Comparison of ENCODE assay signal across 8 mouse cellular contexts in genomic region chr13:59011530-59011903, GRCm38 (mm10).
DNase-seq lines count a peak whose midpoint lies in the region; ATAC-seq and TF ChIP-seq lines count a peak whose summit lies in the region.

No protein-coding gene starts in this region.

- H3K36me3 ChIP-seq in hindbrain, postnatal 0 days (ENCODE audit: insufficient read depth, low read length), result no peaks in the 10 kb centered on the region

- H3K4me2 ChIP-seq in hindbrain, postnatal 0 days (ENCODE audit: low read depth, low read length), result peak overlapping the region; percentile 57

- peak overlapping the region; percentile 39 for H3K9ac ChIP-seq in hindbrain, postnatal 0 days (replicated peaks; ENCODE audit: low read length)

- peak overlapping the region; percentile 74 for H3K27ac ChIP-seq in hindbrain, postnatal 0 days

- WGBS in hindbrain, postnatal 0 days, result 3% methylated on average over 15 of the region's 15 CpGs

- H3K27me3 ChIP-seq in hindbrain, postnatal 0 days (ENCODE audit: insufficient read depth, low read length), result no peaks in the 10 kb centered on the region

- H3K4me3 ChIP-seq in hindbrain, postnatal 0 days (ENCODE audit: low read length), result peak overlapping the region; percentile 21

- peak; percentile 17 to 24 for DNase-seq in adrenal gland, adult 18-20 months (ENCODE audit: low spot score in 2 of 2)
- peak; percentile 87 for DNase-seq in embryo, embryonic 10 days (ENCODE audit: low spot score)
- DNase-seq in gastrocnemius, postnatal 14 days, result peak; percentile 82
- DNase-seq in hindbrain, postnatal 0 days (ENCODE audit: low spot score), result peak; percentile 91
- DNase-seq in left cerebral cortex, adult 18-20 months (ENCODE audit: low spot score in 2 of 2), result peak; percentile 71 to 77
- DNase-seq in lung, postnatal 14 days, result peak; percentile 65
- DNase-seq in retina, postnatal 7 days (ENCODE audit: low read depth, low spot score), result peak; percentile 35
- no peak for DNase-seq in adipocyte (ENCODE audit: low spot score)

- ATAC-seq in hindbrain, postnatal 0 days, result peak; percentile 98

- intact Hi-C loops in gastrocnemius, postnatal 14 days (cut with DNase I; ENCODE audit: low total_unique reads), result no loop called here

- no peak for TF ChIP-seq CTCF in hindbrain, postnatal 0 days (IDR thresholded peaks at IDR 0.05; ENCODE audit: low read depth)

- no peaks in the 10 kb centered on the region; the same call in none of the 2 replicates for H3K4me1 ChIP-seq in hindbrain, postnatal 0 days (ENCODE audit: insufficient read depth, low read length)

- H3K9me3 ChIP-seq in hindbrain, postnatal 0 days (ENCODE audit: low read length), result no peaks in the 10 kb centered on the region
